Mouse (Mus musculus) spleen, adult 2 months (tissue): ENCODE measurements around the gene Hsf2bp. TPM values are rescaled to one million over a fixed set of nuclear protein-coding genes. Genes with fewer than 3 reads are reported as not detected.

Experiments
- DNase-seq, 2 experiments: peaks; one replicate each; pipeline versions ENCODE4 v3.0.0 to v3.0.0-alpha.2; 2012 to 2021; ENCODE audit warnings: low spot score in 2 of 2, low read depth in 1 of 2
- H3K27ac ChIP-seq: fragments of 200-500 bp; 2 replicates; pipeline ENCODE4 v1.5.1; 2012; ENCODE audit warnings: low read length, inconsistent platforms; ENCODE audit not compliant: insufficient read depth
- H3K27me3 ChIP-seq: fragments of 200-500 bp; 2 replicates; pipeline ENCODE4 v1.6.1; 2012; ENCODE audit warnings: mild to moderate bottlenecking, moderate library complexity, low read length, inconsistent platforms; ENCODE audit not compliant: control insufficient read depth, insufficient read depth
- H3K36me3 ChIP-seq: fragments of 200-500 bp; 2 replicates; pipeline ENCODE4 v1.6.1; 2012; ENCODE audit warnings: mild to moderate bottlenecking, low read length, inconsistent platforms; ENCODE audit not compliant: control insufficient read depth, insufficient read depth
- H3K4me1 ChIP-seq: fragments of 200-500 bp; 2 replicates; pipeline ENCODE4 v1.6.1; 2011; ENCODE audit warnings: inconsistent platforms; ENCODE audit not compliant: control insufficient read depth, insufficient read depth, insufficient read length
- H3K4me3 ChIP-seq: fragments of 200-500 bp; 2 replicates; pipeline ENCODE4 v1.5.1; 2011; ENCODE audit warnings: mild to moderate bottlenecking, inconsistent platforms; ENCODE audit not compliant: insufficient read depth, insufficient read length; ENCODE audit errors: extremely low read depth
- CTCF ChIP-seq: fragments of 200-500 bp; IDR thresholded peaks from 2 replicates; pipeline ENCODE4 v1.5.1; 2011; ENCODE audit warnings: mild to moderate bottlenecking, inconsistent platforms; ENCODE audit not compliant: insufficient read depth, insufficient read length, insufficient replicate concordance; ENCODE audit errors: extremely low read depth
- POLR2A ChIP-seq: fragments of 200-500 bp; IDR thresholded peaks from 2 replicates; pipeline ENCODE4 v1.6.1; 2011; ENCODE audit warnings: low read depth, low read length, inconsistent platforms
- WGBS: fragments of 180-500 bp; shearing (Covaris S2); methylation state at CpG from one replicate; pipeline ENCODE4 v1.1.7; 2018; 5-methylcytosine and 5-hydroxymethylcytosine counted together
- polyA plus RNA-seq: library from polyadenylated mRNA; depleted of rRNA; stranded (reverse); fragments of >200 nt; gene quantifications from 2 replicates; pipeline ENCODE4 v1.2.3, GENCODE M21; 2012

Hsf2bp gene
- polyA plus RNA-seq, 1 experiment, result 0.15 TPM

GRCm38 (mm10) chr17:31912881-31913662 lies 123.1 kb downstream of the Hsf2bp start:
- H3K36me3 ChIP-seq, result no peaks in the 10 kb centered on the region
- 93% methylated on average over 18 of the region's 18 CpGs for WGBS
- no peaks in the 10 kb centered on the region for H3K27me3 ChIP-seq
- H3K27ac ChIP-seq, result no peak overlapping the region
- no peak for DNase-seq
- H3K4me1 ChIP-seq, result no peaks in the 10 kb centered on the region
- H3K4me3 ChIP-seq, result no peak overlapping the region
- TF ChIP-seq CTCF (no peak), POLR2A (no peak)

GRCm38 (mm10) chr17:31912387-31912786 lies 123.8 kb downstream of the Hsf2bp start:
- 94% methylated on average over 16 of the region's 16 CpGs for WGBS
- H3K4me3 ChIP-seq, result no peak overlapping the region

GRCm38 (mm10) chr17:31908966-31909365 lies 127.2 kb downstream of the Hsf2bp start:
- no peak for DNase-seq
- 92% methylated on average over 2 of the region's 2 CpGs for WGBS
- TF ChIP-seq CTCF (no peak), POLR2A (no peak)

More at GRCm38 (mm10) chr17:31912387-31912786, 123.8 kb downstream of the Hsf2bp start:
- Histone ChIP-seq H3K27ac (no peak overlapping the region), H3K36me3 (no peaks in the 10 kb centered on the region), H3K4me1 (no peaks in the 10 kb centered on the region), H3K27me3 (no peaks in the 10 kb centered on the region)
- DNase-seq, result no peak
- no peak for TF ChIP-seq CTCF
- TF ChIP-seq POLR2A, result no peak

GRCm38 (mm10) chr17:31906441-31906840 lies 129.7 kb downstream of the Hsf2bp start:
- Histone ChIP-seq H3K36me3 (no peaks in the 10 kb centered on the region), H3K27ac (peak overlapping the region; percentile 67; the same call in 1 of the 2 replicates), H3K4me3 (no peak overlapping the region), H3K27me3 (no peaks in the 10 kb centered on the region), H3K4me1 (peaks cover 8% of the 10 kb centered on the region; the same call in 1 of the 2 replicates)
- 90% methylated on average over 3 of the region's 3 CpGs for WGBS
- TF ChIP-seq POLR2A (no peak), CTCF (no peak)
- DNase-seq, result no peak

More at GRCm38 (mm10) chr17:31908966-31909365, 127.2 kb downstream of the Hsf2bp start:
- Histone ChIP-seq H3K4me3 (no peak overlapping the region), H3K4me1 (peaks cover 8% of the 10 kb centered on the region; the same call in 1 of the 2 replicates), H3K27me3 (no peaks in the 10 kb centered on the region), H3K36me3 (no peaks in the 10 kb centered on the region), H3K27ac (no peak overlapping the region)

- DNase-seq, result peak in 1 of 2 experiments; percentile 18
- Histone ChIP-seq H3K4me3 (0 out of 2 replicates have a peak overlapping the region, but pooled peaks have one; percentile 7), H3K27me3 (no peaks in the 10 kb centered on the region), H3K36me3 (no peaks in the 10 kb centered on the region), H3K27ac (peak overlapping the region; percentile 67), H3K4me1 (peaks cover 8% of the 10 kb centered on the region; the same call in 1 of the 2 replicates)
- TF ChIP-seq POLR2A, result no peak
- TF ChIP-seq CTCF, result no peak
- 18% methylated on average over 10 of the region's 10 CpGs for WGBS
Observed at GRCm38 (mm10) chr17:31905791-31906211, 130.3 kb downstream of the Hsf2bp start.

GRCm38 (mm10) chr17:31905201-31905790 lies 130.9 kb downstream of the Hsf2bp start:
- no peaks in the 10 kb centered on the region for H3K36me3 ChIP-seq
- DNase-seq, result no peak
- peaks cover 8% of the 10 kb centered on the region; the same call in 1 of the 2 replicates for H3K4me1 ChIP-seq
- no peaks in the 10 kb centered on the region for H3K27me3 ChIP-seq
- no peak for TF ChIP-seq CTCF
- TF ChIP-seq POLR2A, result no peak
- 54% methylated on average over 9 of the region's 9 CpGs for WGBS
- H3K27ac ChIP-seq, result peak overlapping the region; percentile 67
- H3K4me3 ChIP-seq, result 0 out of 2 replicates have a peak overlapping the region, but pooled peaks have one; percentile 7

- WGBS, result 84% methylated on average over 7 of the region's 7 CpGs
- no peaks in the 10 kb centered on the region for H3K27me3 ChIP-seq
- H3K36me3 ChIP-seq, result no peaks in the 10 kb centered on the region
- peaks cover 8% of the 10 kb centered on the region; the same call in 1 of the 2 replicates for H3K4me1 ChIP-seq
- H3K27ac ChIP-seq, result no peak overlapping the region
- H3K4me3 ChIP-seq, result no peak overlapping the region
- no peak for DNase-seq
- TF ChIP-seq CTCF, result no peak
- TF ChIP-seq POLR2A, result no peak
Observed at GRCm38 (mm10) chr17:31904036-31904435, 132.1 kb downstream of the Hsf2bp start.
